Mouse (Mus musculus): ENCODE measurements around the gene Bfsp2. TPM values are rescaled to one million over a fixed set of nuclear protein-coding genes. Genes with fewer than 3 reads are reported as not detected.
"Not testable (repeated sequence)": the region's sequence is repeated elsewhere in the genome, so short reads cannot be mapped to it uniquely, and the experiment has no call there.

Bfsp2 gene
- polyA plus RNA-seq, 1 experiment from 2014 or later: 5.4 TPM

DNA sequence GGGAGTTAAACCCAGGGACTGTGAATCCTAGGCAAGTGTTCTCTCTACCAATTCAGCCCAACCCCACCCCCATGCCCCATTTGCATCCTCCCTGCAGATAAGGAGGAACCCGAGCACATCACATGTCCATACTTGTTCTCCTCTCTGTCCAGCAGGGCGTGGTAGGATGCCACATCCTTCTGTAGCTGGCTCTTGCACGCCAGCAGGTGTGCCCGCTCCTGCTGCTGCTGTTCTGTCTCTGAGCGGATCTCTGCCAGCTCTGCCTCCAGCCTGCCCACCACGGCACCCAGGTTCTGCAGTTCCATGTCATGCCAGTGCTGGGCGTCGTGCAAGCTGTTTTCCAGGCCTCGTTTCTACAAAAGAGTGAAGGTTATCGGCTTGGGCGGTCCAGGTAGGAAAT lies 53.8 kb downstream of the Bfsp2 start:
- no peak overlapping the region for H3K9ac ChIP-seq (ENCODE audit: low read depth, low read length)
- H3K27me3 ChIP-seq (ENCODE audit: control insufficient read depth, insufficient read depth, low read depth, low read length): no peaks in the 10 kb centered on the region
- no peak overlapping the region for H3K4me3 ChIP-seq (ENCODE audit: low read depth, low read length)
- no peak overlapping the region for H3K27ac ChIP-seq (ENCODE audit: low read length)
- H3K4me1 ChIP-seq (ENCODE audit: control insufficient read depth, low read depth, low read length): no peaks in the 10 kb centered on the region
- WGBS (ENCODE audit: insufficient replicate concordance): 52% methylated on average over 11 of the region's 11 CpGs
- no peaks in the 10 kb centered on the region for H3K9me3 ChIP-seq (replicated peaks; ENCODE audit: control insufficient read depth, low read length)
- no peaks in the 10 kb centered on the region for H3K36me3 ChIP-seq (ENCODE audit: control insufficient read depth, insufficient read depth)
- H3K4me2 ChIP-seq (ENCODE audit: low read depth, low read length): no peak overlapping the region
- ATAC-seq (ENCODE audit: low read depth): 0 out of 2 replicates have a peak, but pooled peaks have one; percentile 37

DNA sequence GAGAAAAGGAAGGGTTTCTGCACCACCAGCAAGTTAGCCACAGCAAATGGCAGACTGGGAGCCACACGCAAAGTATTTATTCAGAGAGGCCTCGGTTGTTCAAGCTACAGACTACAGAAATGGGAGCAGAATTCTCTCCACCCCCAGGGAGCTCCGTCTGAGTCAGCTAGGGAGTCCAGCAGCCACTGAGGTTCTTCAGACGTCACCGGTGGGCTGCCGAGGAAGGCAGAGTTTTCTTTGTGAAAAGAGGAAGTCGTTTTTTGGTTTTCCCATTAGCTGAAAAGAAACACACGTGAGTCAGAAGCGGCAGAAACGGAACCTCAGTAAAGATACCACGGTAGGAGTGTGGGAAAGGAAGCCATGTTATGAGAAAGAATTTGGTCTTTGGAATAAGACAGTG lies 55.4 kb downstream of the Bfsp2 start:
- no peaks in the 10 kb centered on the region for H3K36me3 ChIP-seq (ENCODE audit: control insufficient read depth, insufficient read depth)
- H3K27ac ChIP-seq (ENCODE audit: low read length): no peak overlapping the region
- H3K27me3 ChIP-seq (ENCODE audit: control insufficient read depth, insufficient read depth, low read depth, low read length): no peaks in the 10 kb centered on the region
- H3K9ac ChIP-seq (ENCODE audit: low read depth, low read length): no peak overlapping the region
- no peak for ATAC-seq (ENCODE audit: low read depth)
- WGBS (ENCODE audit: insufficient replicate concordance): 14% methylated on average over 11 of the region's 11 CpGs
- H3K4me1 ChIP-seq (ENCODE audit: control insufficient read depth, low read depth, low read length): no peaks in the 10 kb centered on the region
- no peak overlapping the region for H3K4me2 ChIP-seq (ENCODE audit: low read depth, low read length)
- no peaks in the 10 kb centered on the region for H3K9me3 ChIP-seq (replicated peaks; ENCODE audit: control insufficient read depth, low read length)
- H3K4me3 ChIP-seq (ENCODE audit: low read depth, low read length): no peak overlapping the region

DNA sequence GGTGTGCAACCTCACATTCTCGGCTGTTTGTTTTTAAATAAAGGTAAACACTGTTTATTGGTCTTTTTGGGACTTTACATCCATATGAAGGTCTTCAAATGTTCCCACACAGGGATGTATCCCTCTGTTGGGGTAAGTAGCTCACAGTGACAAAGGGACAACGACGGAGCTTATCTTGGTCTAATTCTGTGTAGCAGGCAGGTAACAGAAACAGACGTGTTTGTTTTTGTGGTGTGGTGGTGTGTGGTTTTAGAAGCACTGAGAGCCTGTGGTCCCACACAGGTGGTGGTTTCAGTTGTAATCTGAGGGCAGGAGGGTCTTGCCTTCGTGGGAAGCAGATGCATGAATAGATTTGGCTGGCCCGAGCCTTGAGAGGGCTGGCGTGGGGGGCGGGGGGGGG lies 56.3 kb downstream of the Bfsp2 start:
- Histone ChIP-seq H3K9me3 (replicated peaks; ENCODE audit: control insufficient read depth, low read length) (no peaks in the 10 kb centered on the region), H3K4me3 (ENCODE audit: low read depth, low read length) (no peak overlapping the region), H3K27me3 (ENCODE audit: control insufficient read depth, insufficient read depth, low read depth, low read length) (no peaks in the 10 kb centered on the region), H3K4me2 (ENCODE audit: low read depth, low read length) (no peak overlapping the region), H3K36me3 (ENCODE audit: control insufficient read depth, insufficient read depth) (no peaks in the 10 kb centered on the region), H3K9ac (ENCODE audit: low read depth, low read length) (no peak overlapping the region), H3K27ac (ENCODE audit: low read length) (no peak overlapping the region), H3K4me1 (ENCODE audit: control insufficient read depth, low read depth, low read length) (no peaks in the 10 kb centered on the region)
- no peak for ATAC-seq (ENCODE audit: low read depth)
- WGBS (ENCODE audit: insufficient replicate concordance): 29% methylated on average over 8 of the region's 8 CpGs

DNA sequence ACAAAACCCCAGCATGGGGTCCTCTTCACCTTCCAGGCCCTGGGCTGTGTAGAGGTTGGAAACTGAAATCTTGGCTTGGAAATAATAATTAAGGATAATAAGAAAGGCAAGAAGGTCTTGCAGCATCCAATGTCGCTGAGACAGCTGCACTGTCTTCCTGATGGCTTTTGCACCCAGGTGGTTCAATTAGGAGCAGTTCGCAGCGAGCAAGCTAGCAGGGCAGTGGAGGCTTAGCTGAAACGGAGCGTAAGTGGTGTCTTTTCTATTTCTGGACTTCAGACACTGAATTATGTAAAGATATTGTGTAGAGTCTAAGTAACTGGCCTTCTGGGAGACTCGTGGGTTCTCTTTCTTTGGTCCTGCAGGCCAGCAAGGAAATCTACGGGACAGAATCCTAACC lies 56.8 kb downstream of the Bfsp2 start:
- Histone ChIP-seq H3K4me2 (ENCODE audit: low read depth, low read length) (no peak overlapping the region), H3K4me3 (ENCODE audit: low read depth, low read length) (no peak overlapping the region), H3K4me1 (ENCODE audit: control insufficient read depth, low read depth, low read length) (no peaks in the 10 kb centered on the region), H3K27me3 (ENCODE audit: control insufficient read depth, insufficient read depth, low read depth, low read length) (no peaks in the 10 kb centered on the region), H3K9me3 (replicated peaks; ENCODE audit: control insufficient read depth, low read length) (no peaks in the 10 kb centered on the region), H3K9ac (ENCODE audit: low read depth, low read length) (no peak overlapping the region), H3K27ac (ENCODE audit: low read length) (no peak overlapping the region), H3K36me3 (ENCODE audit: control insufficient read depth, insufficient read depth) (no peaks in the 10 kb centered on the region)
- WGBS (ENCODE audit: insufficient replicate concordance): 70% methylated on average over 7 of the region's 7 CpGs
- ATAC-seq (ENCODE audit: low read depth): no peak

- Histone ChIP-seq H3K4me3 (ENCODE audit: low read depth, low read length) (no peak overlapping the region), H3K27ac (ENCODE audit: low read length) (no peak overlapping the region), H3K9me3 (replicated peaks; ENCODE audit: control insufficient read depth, low read length) (no peaks in the 10 kb centered on the region), H3K9ac (ENCODE audit: low read depth, low read length) (no peak overlapping the region), H3K36me3 (ENCODE audit: control insufficient read depth, insufficient read depth) (no peaks in the 10 kb centered on the region), H3K4me1 (ENCODE audit: control insufficient read depth, low read depth, low read length) (no peaks in the 10 kb centered on the region), H3K4me2 (ENCODE audit: low read depth, low read length) (no peak overlapping the region), H3K27me3 (ENCODE audit: control insufficient read depth, insufficient read depth, low read depth, low read length) (no peaks in the 10 kb centered on the region)
- 58% methylated on average over 18 of the region's 18 CpGs for WGBS (ENCODE audit: insufficient replicate concordance)
- ATAC-seq (ENCODE audit: low read depth): no peak
These were observed 57.4 kb downstream of the Bfsp2 start for GRCm38 (mm10) chr9:103422847-103423246.

GRCm38 (mm10) chr9:103420844-103421243 lies 59.4 kb downstream of the Bfsp2 start:
- H3K27ac ChIP-seq (ENCODE audit: low read length): no peak overlapping the region
- H3K9me3 ChIP-seq (replicated peaks; ENCODE audit: control insufficient read depth, low read length): no peaks in the 10 kb centered on the region
- no peaks in the 10 kb centered on the region for H3K27me3 ChIP-seq (ENCODE audit: control insufficient read depth, insufficient read depth, low read depth, low read length)
- no peak overlapping the region for H3K4me2 ChIP-seq (ENCODE audit: low read depth, low read length)
- no peak for ATAC-seq (ENCODE audit: low read depth)
- no peak overlapping the region for H3K4me3 ChIP-seq (ENCODE audit: low read depth, low read length)
- no peak overlapping the region for H3K9ac ChIP-seq (ENCODE audit: low read depth, low read length)
- H3K36me3 ChIP-seq (ENCODE audit: control insufficient read depth, insufficient read depth): no peaks in the 10 kb centered on the region
- 61% methylated on average over 3 of the region's 3 CpGs for WGBS (ENCODE audit: insufficient replicate concordance)
- no peaks in the 10 kb centered on the region for H3K4me1 ChIP-seq (ENCODE audit: control insufficient read depth, low read depth, low read length)

GRCm38 (mm10) chr9:103418786-103419185 lies 61.4 kb downstream of the Bfsp2 start:
- Histone ChIP-seq H3K9ac (ENCODE audit: low read depth, low read length) (no peak overlapping the region), H3K9me3 (replicated peaks; ENCODE audit: control insufficient read depth, low read length) (no peaks in the 10 kb centered on the region), H3K4me2 (ENCODE audit: low read depth, low read length) (no peak overlapping the region), H3K4me3 (ENCODE audit: low read depth, low read length) (no peak overlapping the region), H3K27ac (ENCODE audit: low read length) (no peak overlapping the region), H3K4me1 (ENCODE audit: control insufficient read depth, low read depth, low read length) (no peaks in the 10 kb centered on the region), H3K36me3 (ENCODE audit: control insufficient read depth, insufficient read depth) (no peaks in the 10 kb centered on the region), H3K27me3 (ENCODE audit: control insufficient read depth, insufficient read depth, low read depth, low read length) (no peaks in the 10 kb centered on the region)
- WGBS (ENCODE audit: insufficient replicate concordance): 71% methylated on average over 2 of the region's 2 CpGs
- ATAC-seq (ENCODE audit: low read depth): no peak

GRCm38 (mm10) chr9:103418267-103418666 lies 62.0 kb downstream of the Bfsp2 start:
- H3K4me1 ChIP-seq (ENCODE audit: control insufficient read depth, low read depth, low read length); H3K4me3 ChIP-seq (ENCODE audit: low read depth, low read length); ATAC-seq (ENCODE audit: low read depth); H3K27ac ChIP-seq (ENCODE audit: low read length); H3K27me3 ChIP-seq (ENCODE audit: control insufficient read depth, insufficient read depth, low read depth, low read length); H3K9ac ChIP-seq (ENCODE audit: low read depth, low read length); H3K36me3 ChIP-seq (ENCODE audit: control insufficient read depth, insufficient read depth); H3K9me3 ChIP-seq (replicated peaks; ENCODE audit: control insufficient read depth, low read length); H3K4me2 ChIP-seq (ENCODE audit: low read depth, low read length): not testable (repeated sequence)
- WGBS (ENCODE audit: insufficient replicate concordance): 68% methylated on average over 1 of the region's 1 CpGs

DNA sequence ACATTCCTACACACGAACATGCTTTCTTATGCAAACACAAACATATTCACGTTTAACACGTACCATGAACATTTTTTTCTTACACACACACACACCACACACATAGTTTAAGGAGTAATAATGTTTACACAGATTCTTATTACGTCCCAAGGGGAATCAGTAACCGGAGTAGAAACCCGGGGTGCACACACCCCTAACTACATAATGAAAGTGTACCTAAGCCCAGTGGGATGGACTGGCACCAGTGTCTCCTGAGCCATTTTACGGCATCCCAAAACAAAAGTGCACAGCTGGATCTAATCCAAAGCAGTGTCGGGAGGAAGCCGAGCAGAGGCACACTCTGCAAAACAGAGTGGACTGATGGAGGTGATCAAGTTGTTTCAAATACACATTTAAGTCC lies 66.8 kb downstream of the Bfsp2 start:
- WGBS (ENCODE audit: insufficient replicate concordance): 65% methylated on average over 9 of the region's 9 CpGs

GRCm38 (mm10) chr9:103409119-103409518 lies 71.1 kb downstream of the Bfsp2 start:
- Histone ChIP-seq H3K36me3 (ENCODE audit: control insufficient read depth, insufficient read depth) (no peaks in the 10 kb centered on the region), H3K9me3 (replicated peaks; ENCODE audit: control insufficient read depth, low read length) (no peaks in the 10 kb centered on the region), H3K4me3 (ENCODE audit: low read depth, low read length) (no peak overlapping the region), H3K27me3 (ENCODE audit: control insufficient read depth, insufficient read depth, low read depth, low read length) (no peaks in the 10 kb centered on the region), H3K4me2 (ENCODE audit: low read depth, low read length) (no peak overlapping the region), H3K27ac (ENCODE audit: low read length) (no peak overlapping the region), H3K9ac (ENCODE audit: low read depth, low read length) (no peak overlapping the region), H3K4me1 (ENCODE audit: control insufficient read depth, low read depth, low read length) (no peaks in the 10 kb centered on the region)
- 60% methylated on average over 2 of the region's 2 CpGs for WGBS (ENCODE audit: insufficient replicate concordance)
- no peak for ATAC-seq (ENCODE audit: low read depth)

More for the DNA sequence above, 66.8 kb downstream of the Bfsp2 start:
- no peaks in the 10 kb centered on the region for H3K27me3 ChIP-seq (ENCODE audit: control insufficient read depth, insufficient read depth, low read depth, low read length)
- H3K36me3 ChIP-seq (ENCODE audit: control insufficient read depth, insufficient read depth): no peaks in the 10 kb centered on the region
- no peak for ATAC-seq (ENCODE audit: low read depth)
- no peak overlapping the region for H3K27ac ChIP-seq (ENCODE audit: low read length)
- H3K9ac ChIP-seq (ENCODE audit: low read depth, low read length): no peak overlapping the region
- H3K4me2 ChIP-seq (ENCODE audit: low read depth, low read length): no peak overlapping the region
- no peaks in the 10 kb centered on the region for H3K4me1 ChIP-seq (ENCODE audit: control insufficient read depth, low read depth, low read length)
- no peak overlapping the region for H3K4me3 ChIP-seq (ENCODE audit: low read depth, low read length)
- H3K9me3 ChIP-seq (replicated peaks; ENCODE audit: control insufficient read depth, low read length): no peaks in the 10 kb centered on the region
